10 mouse cellular contexts compared by ENCODE assay signal in genomic region chr2:181159091-181159514, GRCm38 (mm10). TPM values are rescaled to one million over a fixed set of nuclear protein-coding genes. Genes with fewer than 3 reads are reported as not detected.
A peak's percentile ranks its signal among the peaks of the same experiment; 100 is the strongest.
DNase-seq lines count a peak whose midpoint lies in the region; ATAC-seq and TF ChIP-seq lines count a peak whose summit lies in the region.
"Had no signal": no experiment of that assay in that cellular context is flagged by ENCODE, and none has a peak within 500 bp of the region (broad histone marks: within the 10 kb centered on the region; RNA-seq: fewer than 3 reads in every experiment).

No protein-coding gene starts in this region.

- no peak for TF ChIP-seq CTCF in heart, adult 2 months (IDR thresholded peaks at IDR 0.05)

- WGBS in neural tube, embryonic 13.5 days, result 53% methylated on average over 7 of the region's 7 CpGs
- 34% methylated on average over 7 of the region's 7 CpGs for WGBS in heart, adult 2 months
- 56% methylated on average over 7 of the region's 7 CpGs for WGBS in kidney, embryonic 15.5 days

- ATAC-seq in neural tube, embryonic 13.5 days (ENCODE audit: low read depth), result no peak
- no peak for ATAC-seq in kidney, embryonic 15.5 days (replicated peaks; ENCODE audit: low FRiP score)
- ATAC-seq in megakaryocyte-erythroid progenitor cell, adult 5-6 weeks (replicated peaks; ENCODE audit: low FRiP score, low TSS enrichment, poor library complexity, severe bottlenecking), result no peak

- H3K36me3 ChIP-seq in neural tube, embryonic 13.5 days, result no peaks in the 10 kb centered on the region
- no peaks in the 10 kb centered on the region for H3K36me3 ChIP-seq in heart, adult 2 months (ENCODE audit: control insufficient read depth, insufficient read depth, low read length)
- no peaks in the 10 kb centered on the region for H3K36me3 ChIP-seq in kidney, embryonic 15.5 days
- H3K36me3 ChIP-seq: G1E had no signal

- no peaks in the 10 kb centered on the region for H3K79me2 ChIP-seq in heart, adult 2 months (replicated peaks; ENCODE audit: control insufficient read depth, insufficient read depth, low read length)

- DNase-seq in neural tube, embryonic 10.5 days (ENCODE audit: extremely low spot score, low spot score), result no peak
- peak; percentile 58 to 73 for DNase-seq in heart, adult 2 months
- DNase-seq in left cerebral cortex, postnatal 14 days (ENCODE audit: low spot score in 2 of 2), result peak; percentile 86 to 94
- DNase-seq in thymus, postnatal 0 days (ENCODE audit: low spot score), result no peak
- DNase-seq in spleen, postnatal 10 days (ENCODE audit: low spot score in 2 of 2), result no peak

- H3K27ac ChIP-seq in neural tube, embryonic 13.5 days (replicated peaks), result peak overlapping the region; percentile 81; the same call in 1 of the 2 replicates
- H3K27ac ChIP-seq in heart, adult 2 months, result peak overlapping the region; percentile 96
- no peak overlapping the region for H3K27ac ChIP-seq in kidney, embryonic 15.5 days

- peaks cover 47% of the 10 kb centered on the region for H3K4me1 ChIP-seq in neural tube, embryonic 13.5 days (replicated peaks)
- H3K4me1 ChIP-seq in heart, adult 2 months (ENCODE audit: control insufficient read depth, insufficient read depth, low read length), result peaks cover 13% of the 10 kb centered on the region
- peaks cover 8% of the 10 kb centered on the region for H3K4me1 ChIP-seq in kidney, embryonic 15.5 days

- H3K9ac ChIP-seq in neural tube, embryonic 13.5 days, result no peak overlapping the region
- peak overlapping the region; percentile 66 for H3K9ac ChIP-seq in heart, adult 2 months (ENCODE audit: low read depth, low read length)
- H3K9ac ChIP-seq in kidney, embryonic 15.5 days, result no peak overlapping the region

- no peaks in the 10 kb centered on the region for H3K9me3 ChIP-seq in neural tube, embryonic 13.5 days
- H3K9me3 ChIP-seq in kidney, embryonic 15.5 days (replicated peaks), result no peaks in the 10 kb centered on the region
- H3K9me3 ChIP-seq: G1E had no signal

- TF ChIP-seq POLR2A in heart, adult 2 months (IDR thresholded peaks at IDR 0.05; ENCODE audit: insufficient read depth, low read depth, low read length), result peak; percentile 40

- intact Hi-C loops in heart, adult 2 months (cut with DNase I), result loop anchor here (10.0 kb wide), 1 partner anchor 436 kb away; the partner anchor contains the start of genes Prpf6, Samd10 and Zfp512b
- intact Hi-C loops in left cerebral cortex, postnatal 14 days (cut with DNase I), result no loop called here

- H3K4me2 ChIP-seq in neural tube, embryonic 13.5 days, result no peak overlapping the region
- H3K4me2 ChIP-seq in kidney, embryonic 15.5 days, result no peak overlapping the region

- H3K4me3 ChIP-seq in neural tube, embryonic 13.5 days, result no peak overlapping the region
- no peak overlapping the region for H3K4me3 ChIP-seq in heart, adult 2 months
- no peak overlapping the region for H3K4me3 ChIP-seq in kidney, embryonic 15.5 days (replicated peaks)

- TF ChIP-seq EP300 in heart, adult 2 months (IDR thresholded peaks at IDR 0.05; ENCODE audit: insufficient read depth, low read depth, low read length), result no peak

- peaks cover 30% of the 10 kb centered on the region for H3K27me3 ChIP-seq in neural tube, embryonic 13.5 days
- H3K27me3 ChIP-seq in heart, adult 2 months (ENCODE audit: control insufficient read depth, insufficient read depth, low read length), result peaks cover 3% of the 10 kb centered on the region; the same call in 1 of the 2 replicates
- peaks cover 51% of the 10 kb centered on the region for H3K27me3 ChIP-seq in kidney, embryonic 15.5 days

RNA-seq across cellular contexts. Expression of gene Eef1a2, which starts 2.3 kb away (rescaled TPM):
- 7.7 and 8.9 TPM in 2 replicates for polyA plus RNA-seq in neural tube, embryonic 13.5 days (2015; fragmentation: Nextera tagmentation; extraction: Ambion mirVana)
- 1,000 to 10,000 TPM; 1,434 to 1,646 TPM for total RNA-seq in heart, adult 2 months (2021)
- 1,031 and 1,150 TPM in 2 replicates for polyA plus RNA-seq in heart, adult 2 months (2012; rRNA removed)
- 1,000 to 10,000 TPM; 1,193 to 1,221 TPM for total RNA-seq in left cerebral cortex, postnatal 14 days (2021)
- polyA plus RNA-seq in thymus, postnatal 0 days (2015; fragmentation: Nextera tagmentation; extraction: Ambion mirVana), result not detected in 2 replicates
- 0.08 and 0.17 TPM in 2 replicates for polyA plus RNA-seq in kidney, embryonic 15.5 days (2015; fragmentation: Nextera tagmentation; extraction: Ambion mirVana)
- total RNA-seq in megakaryocyte-erythroid progenitor cell, adult 5-6 weeks (2014; fragmentation: Nextera tagmentation), result not detected in 2 replicates
- not detected in 2 replicates for total RNA-seq in megakaryocyte-erythroid progenitor cell, adult 5-6 weeks (2017)
- polyA plus RNA-seq: G1E had no signal

RNA-seq across cellular contexts. Expression of gene Kcnq2, which starts 24.0 kb away (rescaled TPM):
- 43.9 TPM in 2 replicates for polyA plus RNA-seq in neural tube, embryonic 13.5 days (2015; fragmentation: Nextera tagmentation; extraction: Ambion mirVana)
- under 1 TPM in 1 of 2 experiments, not detected in 1; 0.05 TPM for total RNA-seq in heart, adult 2 months (2021)
- polyA plus RNA-seq in heart, adult 2 months (2012; rRNA removed), result 0.23 TPM in 2 replicates
- total RNA-seq in left cerebral cortex, postnatal 14 days (2021), result 100 to 1,000 TPM; 179 to 188 TPM
- polyA plus RNA-seq in thymus, postnatal 0 days (2015; fragmentation: Nextera tagmentation; extraction: Ambion mirVana), result 0.07 and 0.10 TPM in 2 replicates
- 0.33 and 0.68 TPM in 2 replicates for polyA plus RNA-seq in kidney, embryonic 15.5 days (2015; fragmentation: Nextera tagmentation; extraction: Ambion mirVana)
- not detected in 2 replicates for total RNA-seq in megakaryocyte-erythroid progenitor cell, adult 5-6 weeks (2014; fragmentation: Nextera tagmentation)
- not detected in 2 replicates for total RNA-seq in megakaryocyte-erythroid progenitor cell, adult 5-6 weeks (2017)
- polyA plus RNA-seq: G1E had no signal

RNA-seq across cellular contexts. Expression of gene Ppdpf, which starts 27.9 kb away (rescaled TPM):
- polyA plus RNA-seq in neural tube, embryonic 13.5 days (2015; fragmentation: Nextera tagmentation; extraction: Ambion mirVana), result 331 and 431 TPM in 2 replicates
- 10 to 100 TPM; 47.5 to 57.7 TPM for total RNA-seq in heart, adult 2 months (2021)
- polyA plus RNA-seq in heart, adult 2 months (2012; rRNA removed), result 81.2 and 82.4 TPM in 2 replicates
- total RNA-seq in left cerebral cortex, postnatal 14 days (2021), result 100 to 1,000 TPM; 114 to 118 TPM
- polyA plus RNA-seq in thymus, postnatal 0 days (2015; fragmentation: Nextera tagmentation; extraction: Ambion mirVana), result 270 and 288 TPM in 2 replicates
- polyA plus RNA-seq in kidney, embryonic 15.5 days (2015; fragmentation: Nextera tagmentation; extraction: Ambion mirVana), result 315 and 330 TPM in 2 replicates
- 73.6 and 95.2 TPM in 2 replicates for total RNA-seq in megakaryocyte-erythroid progenitor cell, adult 5-6 weeks (2014; fragmentation: Nextera tagmentation)
- 67.4 and 68.6 TPM in 2 replicates for total RNA-seq in megakaryocyte-erythroid progenitor cell, adult 5-6 weeks (2017)

RNA-seq across cellular contexts. Expression of gene Ptk6, which starts 43.5 kb away (rescaled TPM):
- polyA plus RNA-seq in neural tube, embryonic 13.5 days (2015; fragmentation: Nextera tagmentation; extraction: Ambion mirVana), result not detected in 2 replicates
- under 1 TPM in 1 of 2 experiments, not detected in 1; 0.07 TPM for total RNA-seq in heart, adult 2 months (2021)
- polyA plus RNA-seq in heart, adult 2 months (2012; rRNA removed), result 0.03 TPM in 1 of 2 replicates, not detected in the other
- under 1 TPM in 1 of 2 experiments, not detected in 1; 0.08 TPM for total RNA-seq in left cerebral cortex, postnatal 14 days (2021)
- polyA plus RNA-seq in thymus, postnatal 0 days (2015; fragmentation: Nextera tagmentation; extraction: Ambion mirVana), result 0.03 and 0.05 TPM in 2 replicates
- 0.04 TPM in 1 of 2 replicates, not detected in the other for polyA plus RNA-seq in kidney, embryonic 15.5 days (2015; fragmentation: Nextera tagmentation; extraction: Ambion mirVana)
- not detected in 2 replicates for total RNA-seq in megakaryocyte-erythroid progenitor cell, adult 5-6 weeks (2014; fragmentation: Nextera tagmentation)
- not detected in 2 replicates for total RNA-seq in megakaryocyte-erythroid progenitor cell, adult 5-6 weeks (2017)
- polyA plus RNA-seq: embryonic facial prominence, embryonic 11.5 days; G1E had no signal

RNA-seq across cellular contexts. Expression of gene Srms, which starts 53.9 kb away (rescaled TPM):
- polyA plus RNA-seq in neural tube, embryonic 13.5 days (2015; fragmentation: Nextera tagmentation; extraction: Ambion mirVana), result 0.14 and 0.22 TPM in 2 replicates
- total RNA-seq in heart, adult 2 months (2021), result under 1 TPM; 0.44 to 0.59 TPM
- polyA plus RNA-seq in heart, adult 2 months (2012; rRNA removed), result 0.59 and 1.3 TPM in 2 replicates
- under 1 TPM; 0.30 to 0.35 TPM for total RNA-seq in left cerebral cortex, postnatal 14 days (2021)
- 0.24 and 0.30 TPM in 2 replicates for polyA plus RNA-seq in thymus, postnatal 0 days (2015; fragmentation: Nextera tagmentation; extraction: Ambion mirVana)
- polyA plus RNA-seq in kidney, embryonic 15.5 days (2015; fragmentation: Nextera tagmentation; extraction: Ambion mirVana), result 0.24 and 0.45 TPM in 2 replicates
- not detected in 2 replicates for total RNA-seq in megakaryocyte-erythroid progenitor cell, adult 5-6 weeks (2014; fragmentation: Nextera tagmentation)
- not detected in 2 replicates for total RNA-seq in megakaryocyte-erythroid progenitor cell, adult 5-6 weeks (2017)
- polyA plus RNA-seq: embryonic facial prominence, embryonic 11.5 days; G1E had no signal

Comparison
In these comparisons a context has a peak if more than half of its experiments do, and no peak if none do; other contexts are left out.
1. DNase-seq: peak in heart, adult 2 months (2 of 2) and left cerebral cortex, postnatal 14 days (2 of 2); none in neural tube, embryonic 10.5 days (single experiment), thymus, postnatal 0 days (single experiment) and spleen, postnatal 10 days (0 of 2).
2. RNA of gene Eef1a2, which starts 2.3 kb away (polyA plus RNA-seq): 1,031 to 1,150 TPM in heart, adult 2 months; 7.7 to 8.9 TPM in neural tube, embryonic 13.5 days, 0.08 to 0.17 TPM in kidney, embryonic 15.5 days and not detected in thymus, postnatal 0 days; every median in the first group is over 100 times any median in the second.
3. RNA of gene Kcnq2, which starts 24.0 kb away (polyA plus RNA-seq): 43.9 TPM in neural tube, embryonic 13.5 days; 0.33 to 0.68 TPM in kidney, embryonic 15.5 days, 0.23 TPM in heart, adult 2 months and 0.07 to 0.10 TPM in thymus, postnatal 0 days; every median in the first group is over 10 times any median in the second.